8 mouse cellular contexts compared by ENCODE assay signal in genomic region chr11:3514529-3515054, GRCm38 (mm10). TPM values are rescaled to one million over a fixed set of nuclear protein-coding genes. Genes with fewer than 3 reads are reported as not detected.
DNase-seq lines count a peak whose midpoint lies in the region; ATAC-seq and TF ChIP-seq lines count a peak whose summit lies in the region.

Gene Selenom, plus strand, starts transcription at chr11:3514684.

- TF ChIP-seq CTCF in cortical plate, adult 2 months (IDR thresholded peaks at IDR 0.05; ENCODE audit: extremely low read depth, insufficient read depth, low read length), result peak; percentile 95

- peak; percentile 96 for TF ChIP-seq POLR2A in cortical plate, adult 2 months (IDR thresholded peaks at IDR 0.05; ENCODE audit: extremely low read depth, insufficient read depth, low read length)

- peak within 1 kb of the TSS; percentile 36 for H3K27ac ChIP-seq in cortical plate, adult 2 months (ENCODE audit: insufficient read depth, low read length)

- ATAC-seq in activated CD4-positive, CD25-positive, alpha-beta regulatory T cell, adult 4 months, result peak; percentile 85
- ATAC-seq in megakaryocyte progenitor cell, adult 5-6 weeks (replicated peaks; ENCODE audit: poor library complexity), result peak; percentile 78

- H3K4me3 ChIP-seq in cortical plate, adult 2 months (ENCODE audit: insufficient read depth, low read length), result peak within 1 kb of the TSS; percentile 50

- peak; percentile 93 for DNase-seq in gastrocnemius, postnatal 10 days
- DNase-seq in induced T-regulatory cell, adult 2 months (ENCODE audit: low read depth), result peak; percentile 89
- DNase-seq in left cerebral cortex, adult 9 months (ENCODE audit: low spot score in 2 of 2), result peak; percentile 86 to 93
- DNase-seq in right cerebral cortex, postnatal 14 days, result peak; percentile 86
- DNase-seq in urinary bladder, postnatal 36 days (ENCODE audit: low spot score in 2 of 2), result peak; percentile 85 to 91

- peaks cover 10% of the 10 kb centered on the region for H3K4me1 ChIP-seq in cortical plate, adult 2 months (ENCODE audit: control insufficient read depth, insufficient read depth, low read length)

RNA-seq across cellular contexts. Expression of gene Selenom, which starts in this region (rescaled TPM):
- polyA plus RNA-seq in activated CD4-positive, CD25-positive, alpha-beta regulatory T cell, adult 4 months (2017; shearing (Covaris generic)), result 1 to 10 TPM; 5.2 to 8.0 TPM
- polyA plus RNA-seq in cortical plate, adult 2 months (2012; rRNA removed), result 243 and 244 TPM in 2 replicates
- total RNA-seq in gastrocnemius, postnatal 10 days (2021), result 10 to 100 TPM; 44.4 to 56.3 TPM
- 17.8 and 17.9 TPM in 2 replicates for total RNA-seq in megakaryocyte progenitor cell, adult 5-6 weeks (2015)
- total RNA-seq in megakaryocyte progenitor cell, adult 5-6 weeks (2017), result 11.8 and 23.4 TPM in 2 replicates

Comparison
In these comparisons a context has a peak if more than half of its experiments do, and no peak if none do; other contexts are left out.
1. Peak in every context shown above with its lines: DNase-seq, ATAC-seq, H3K4me3 ChIP-seq and H3K27ac ChIP-seq.
2. RNA of gene Selenom (polyA plus RNA-seq): 243 to 244 TPM in cortical plate, adult 2 months; 5.2 to 8.0 TPM in activated CD4-positive, CD25-positive, alpha-beta regulatory T cell, adult 4 months; every median in the first group is over 10 times any median in the second.